Mouse (Mus musculus): Measurements from ENCODE around the gene Angel2. TPM values are rescaled to one million over a fixed set of nuclear protein-coding genes. Genes with fewer than 3 reads are reported as not detected.

The Angel2 gene
- polyA plus RNA-seq, 2 experiments, result 47.2 to 47.6 TPM

- Histone ChIP-seq H3K4me3 (replicated peaks; ENCODE audit: low read length) (no peak overlapping the region), H3K4me1 (ENCODE audit: control insufficient read depth, insufficient read depth, low read length) (peaks cover 14% of the 10 kb centered on the region), H3K27me3 (ENCODE audit: control insufficient read depth, insufficient read depth, low read length) (no peaks in the 10 kb centered on the region), H3K9me3 (ENCODE audit: control insufficient read depth, low read length) (no peaks in the 10 kb centered on the region), H3K27ac (replicated peaks; ENCODE audit: low read depth, low read length) (no peak overlapping the region), H3K36me3 (ENCODE audit: control insufficient read depth, insufficient read depth, low read length) (no peaks in the 10 kb centered on the region), H3K4me2 (replicated peaks; ENCODE audit: low read depth, low read length, severe bottlenecking) (0 out of 2 replicates have a peak overlapping the region, but pooled peaks have one; percentile 3), H3K9ac (ENCODE audit: low read depth, low read length, severe bottlenecking) (no peak overlapping the region)
- WGBS, result 88% methylated on average over 1 of the region's 1 CpGs
- no peak for ATAC-seq (ENCODE audit: low FRiP score, low read depth)
- no peak for TF ChIP-seq POLR2A (IDR thresholded peaks at IDR 0.05; ENCODE audit: borderline replicate concordance, extremely low read depth, insufficient read depth, insufficient read length)
- DNase-seq (ENCODE audit: low spot score), result no peak
Observed at GRCm38 (mm10) chr1:190980470-190980869, 55.6 kb downstream of the Angel2 start.

GRCm38 (mm10) chr1:190981412-190981811 lies 56.5 kb downstream of the Angel2 start:
- Histone ChIP-seq H3K9ac (ENCODE audit: low read depth, low read length, severe bottlenecking) (no peak overlapping the region), H3K4me3 (replicated peaks; ENCODE audit: low read length) (no peak overlapping the region), H3K9me3 (ENCODE audit: control insufficient read depth, low read length) (no peaks in the 10 kb centered on the region), H3K4me1 (ENCODE audit: control insufficient read depth, insufficient read depth, low read length) (peaks cover 14% of the 10 kb centered on the region), H3K27me3 (ENCODE audit: control insufficient read depth, insufficient read depth, low read length) (no peaks in the 10 kb centered on the region), H3K4me2 (replicated peaks; ENCODE audit: low read depth, low read length, severe bottlenecking) (no peak overlapping the region), H3K27ac (replicated peaks; ENCODE audit: low read depth, low read length) (no peak overlapping the region), H3K36me3 (ENCODE audit: control insufficient read depth, insufficient read depth, low read length) (no peaks in the 10 kb centered on the region)
- DNase-seq (ENCODE audit: low spot score) (no peak), ATAC-seq (ENCODE audit: low FRiP score, low read depth) (no peak)
- TF ChIP-seq POLR2A (IDR thresholded peaks at IDR 0.05; ENCODE audit: borderline replicate concordance, extremely low read depth, insufficient read depth, insufficient read length), result no peak
- 78% methylated on average over 4 of the region's 4 CpGs for WGBS

- no peak for DNase-seq (ENCODE audit: low spot score)
- H3K27ac ChIP-seq (replicated peaks; ENCODE audit: low read depth, low read length), result no peak overlapping the region
- H3K4me3 ChIP-seq (replicated peaks; ENCODE audit: low read length), result no peak overlapping the region
- no peaks in the 10 kb centered on the region for H3K9me3 ChIP-seq (ENCODE audit: control insufficient read depth, low read length)
- ATAC-seq (ENCODE audit: low FRiP score, low read depth), result no peak
- H3K9ac ChIP-seq (ENCODE audit: low read depth, low read length, severe bottlenecking), result no peak overlapping the region
- WGBS, result 86% methylated on average over 9 of the region's 9 CpGs
- H3K27me3 ChIP-seq (ENCODE audit: control insufficient read depth, insufficient read depth, low read length), result no peaks in the 10 kb centered on the region
- no peaks in the 10 kb centered on the region for H3K4me1 ChIP-seq (ENCODE audit: control insufficient read depth, insufficient read depth, low read length)
- TF ChIP-seq POLR2A (IDR thresholded peaks at IDR 0.05; ENCODE audit: borderline replicate concordance, extremely low read depth, insufficient read depth, insufficient read length), result no peak
- no peak overlapping the region for H3K4me2 ChIP-seq (replicated peaks; ENCODE audit: low read depth, low read length, severe bottlenecking)
- no peaks in the 10 kb centered on the region for H3K36me3 ChIP-seq (ENCODE audit: control insufficient read depth, insufficient read depth, low read length)
Observed at GRCm38 (mm10) chr1:190989437-190990082, 64.6 kb downstream of the Angel2 start.

GRCm38 (mm10) chr1:190995548-190995947 lies 70.6 kb downstream of the Angel2 start:
- WGBS, result 79% methylated on average over 7 of the region's 7 CpGs

GRCm38 (mm10) chr1:190996346-190996877 lies 71.5 kb downstream of the Angel2 start:
- H3K4me1 ChIP-seq (ENCODE audit: control insufficient read depth, insufficient read depth, low read length), result no peaks in the 10 kb centered on the region
- ATAC-seq (ENCODE audit: low FRiP score, low read depth) (no peak), DNase-seq (ENCODE audit: low spot score) (no peak)
- no peak overlapping the region for H3K27ac ChIP-seq (replicated peaks; ENCODE audit: low read depth, low read length)
- H3K9ac ChIP-seq (ENCODE audit: low read depth, low read length, severe bottlenecking), result no peak overlapping the region
- no peaks in the 10 kb centered on the region for H3K36me3 ChIP-seq (ENCODE audit: control insufficient read depth, insufficient read depth, low read length)
- WGBS, result 72% methylated on average over 6 of the region's 6 CpGs
- H3K27me3 ChIP-seq (ENCODE audit: control insufficient read depth, insufficient read depth, low read length), result no peaks in the 10 kb centered on the region
- no peak for TF ChIP-seq POLR2A (IDR thresholded peaks at IDR 0.05; ENCODE audit: borderline replicate concordance, extremely low read depth, insufficient read depth, insufficient read length)
- H3K4me3 ChIP-seq (replicated peaks; ENCODE audit: low read length), result no peak overlapping the region
- H3K4me2 ChIP-seq (replicated peaks; ENCODE audit: low read depth, low read length, severe bottlenecking), result no peak overlapping the region
- H3K9me3 ChIP-seq (ENCODE audit: control insufficient read depth, low read length), result peaks cover 7% of the 10 kb centered on the region

More at GRCm38 (mm10) chr1:190995548-190995947, 70.6 kb downstream of the Angel2 start:
- ATAC-seq (ENCODE audit: low FRiP score, low read depth) (no peak), DNase-seq (ENCODE audit: low spot score) (no peak)
- no peak overlapping the region for H3K4me3 ChIP-seq (replicated peaks; ENCODE audit: low read length)
- no peaks in the 10 kb centered on the region for H3K4me1 ChIP-seq (ENCODE audit: control insufficient read depth, insufficient read depth, low read length)
- no peaks in the 10 kb centered on the region for H3K27me3 ChIP-seq (ENCODE audit: control insufficient read depth, insufficient read depth, low read length)
- H3K9me3 ChIP-seq (ENCODE audit: control insufficient read depth, low read length), result peaks cover 7% of the 10 kb centered on the region
- no peaks in the 10 kb centered on the region for H3K36me3 ChIP-seq (ENCODE audit: control insufficient read depth, insufficient read depth, low read length)
- no peak overlapping the region for H3K27ac ChIP-seq (replicated peaks; ENCODE audit: low read depth, low read length)
- no peak overlapping the region for H3K9ac ChIP-seq (ENCODE audit: low read depth, low read length, severe bottlenecking)
- no peak overlapping the region for H3K4me2 ChIP-seq (replicated peaks; ENCODE audit: low read depth, low read length, severe bottlenecking)
- TF ChIP-seq POLR2A (IDR thresholded peaks at IDR 0.05; ENCODE audit: borderline replicate concordance, extremely low read depth, insufficient read depth, insufficient read length), result no peak

Other genes with a start within 250 kb of the Angel2 start
- 14.7 and 16.6 TPM in 2 replicates for gene Rps6kc1, start 13.3 kb upstream of the Angel2 start, polyA plus RNA-seq (2012; rRNA removed)
- 17.4 and 19.4 TPM in 2 replicates for gene Rps6kc1, start 13.3 kb upstream of the Angel2 start, polyA plus RNA-seq (2014; fragmentation: Nextera tagmentation; extraction: Ambion mirVana)
- 39.7 and 40.1 TPM in 2 replicates for gene Vash2, start 54.2 kb downstream of the Angel2 start, polyA plus RNA-seq (2012; rRNA removed)
- gene Vash2, start 54.2 kb downstream of the Angel2 start, polyA plus RNA-seq (2014; fragmentation: Nextera tagmentation; extraction: Ambion mirVana), result 64.7 and 66.9 TPM in 2 replicates
- gene Flvcr1, start 101.0 kb downstream of the Angel2 start, polyA plus RNA-seq (2012; rRNA removed), result 15.0 and 18.3 TPM in 2 replicates
- 7.6 and 7.8 TPM in 2 replicates for gene Flvcr1, start 101.0 kb downstream of the Angel2 start, polyA plus RNA-seq (2014; fragmentation: Nextera tagmentation; extraction: Ambion mirVana)
- not detected in 2 replicates for gene Spata45, start 111.5 kb downstream of the Angel2 start, polyA plus RNA-seq (2012; rRNA removed)
- gene Spata45, start 111.5 kb downstream of the Angel2 start, polyA plus RNA-seq (2014; fragmentation: Nextera tagmentation; extraction: Ambion mirVana), result not detected in 2 replicates
- 25.9 and 27.8 TPM in 2 replicates for gene Tatdn3, start 137.8 kb downstream of the Angel2 start, polyA plus RNA-seq (2012; rRNA removed)
- 15.7 and 17.2 TPM in 2 replicates for gene Tatdn3, start 137.8 kb downstream of the Angel2 start, polyA plus RNA-seq (2014; fragmentation: Nextera tagmentation; extraction: Ambion mirVana)
- 15.4 and 17.2 TPM in 2 replicates for gene Nsl1, start 137.9 kb downstream of the Angel2 start, polyA plus RNA-seq (2012; rRNA removed)
- gene Nsl1, start 137.9 kb downstream of the Angel2 start, polyA plus RNA-seq (2014; fragmentation: Nextera tagmentation; extraction: Ambion mirVana), result 11.6 and 13.9 TPM in 2 replicates
- 16.1 and 16.5 TPM in 2 replicates for gene Batf3, start 172.7 kb downstream of the Angel2 start, polyA plus RNA-seq (2012; rRNA removed)
- 11.2 and 14.9 TPM in 2 replicates for gene Batf3, start 172.7 kb downstream of the Angel2 start, polyA plus RNA-seq (2014; fragmentation: Nextera tagmentation; extraction: Ambion mirVana)
- not detected in 2 replicates for gene Fam71a, start 239.7 kb downstream of the Angel2 start, polyA plus RNA-seq (2012; rRNA removed)
- gene Fam71a, start 239.7 kb downstream of the Angel2 start, polyA plus RNA-seq (2014; fragmentation: Nextera tagmentation; extraction: Ambion mirVana), result not detected in 2 replicates